ENCODE assay signal across 10 mouse cellular contexts in the genomic region with DNA sequence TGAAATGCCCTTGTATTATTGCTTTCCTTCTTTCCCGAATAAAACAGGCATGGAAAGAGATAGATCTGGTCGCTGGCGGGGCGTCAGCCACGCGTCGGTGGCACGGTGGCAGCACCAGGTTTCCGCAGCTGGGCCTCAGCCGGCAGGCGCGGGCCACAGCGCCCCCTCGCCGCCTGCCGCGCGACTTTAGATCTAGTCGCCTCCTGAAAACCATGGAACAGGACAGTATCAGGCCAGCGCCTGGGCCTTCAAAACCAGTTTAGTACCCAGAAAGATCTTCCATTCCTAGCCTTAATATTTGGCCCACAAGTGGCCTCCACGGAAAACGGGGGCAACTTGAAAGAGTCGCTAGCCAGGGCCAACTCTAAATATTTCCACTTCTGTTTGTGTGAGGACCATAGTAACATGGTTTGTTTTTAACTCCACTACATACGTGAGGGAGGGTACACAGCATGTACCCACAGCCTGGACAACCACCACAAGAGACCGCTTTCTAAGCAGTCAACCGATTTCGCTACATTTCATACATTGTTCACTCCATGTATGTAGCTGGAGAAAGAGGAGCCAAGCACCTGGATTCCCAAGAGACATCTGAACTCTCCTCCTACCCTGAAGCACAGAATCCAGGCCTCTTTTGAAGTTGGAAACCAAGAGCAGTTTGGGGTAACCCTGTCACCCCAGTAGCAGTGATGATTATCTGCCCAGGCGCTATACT. TPM values are rescaled to one million over a fixed set of nuclear protein-coding genes. Genes with fewer than 3 reads are reported as not detected.
DNase-seq lines count a peak whose midpoint lies in the region; ATAC-seq lines count a peak whose summit lies in the region.
"Had no signal": no experiment of that assay in that cellular context is flagged by ENCODE, and none has a peak within 500 bp of the region (broad histone marks: within the 10 kb centered on the region; RNA-seq: fewer than 3 reads in every experiment).

No protein-coding gene starts in this region.

- H3K4me1 ChIP-seq in forebrain, embryonic 11.5 days (replicated peaks; ENCODE audit: control insufficient read depth, insufficient read depth, low read length): peaks cover 18% of the 10 kb centered on the region; the same call in 1 of the 2 replicates
- peaks cover 21% of the 10 kb centered on the region for H3K4me1 ChIP-seq in forebrain, embryonic 15.5 days
- peaks cover 5% of the 10 kb centered on the region; the same call in 1 of the 2 replicates for H3K4me1 ChIP-seq in embryonic facial prominence, embryonic 12.5 days
- peaks cover 41% of the 10 kb centered on the region for H3K4me1 ChIP-seq in midbrain, embryonic 12.5 days

- H3K27ac ChIP-seq in forebrain, embryonic 11.5 days (ENCODE audit: low read depth, low read length): no peak overlapping the region
- no peak overlapping the region for H3K27ac ChIP-seq in forebrain, embryonic 15.5 days (replicated peaks)
- no peak overlapping the region for H3K27ac ChIP-seq in embryonic facial prominence, embryonic 12.5 days
- no peak overlapping the region for H3K27ac ChIP-seq in midbrain, embryonic 12.5 days (replicated peaks)

- WGBS in forebrain, embryonic 11.5 days: 2% methylated on average over 28 of the region's 28 CpGs
- 3% methylated on average over 28 of the region's 28 CpGs for WGBS in forebrain, embryonic 15.5 days
- WGBS in embryonic facial prominence, embryonic 12.5 days: 6% methylated on average over 28 of the region's 28 CpGs
- 5% methylated on average over 28 of the region's 28 CpGs for WGBS in midbrain, embryonic 12.5 days

- H3K4me3 ChIP-seq in forebrain, embryonic 11.5 days (ENCODE audit: low read depth, low read length): no peak overlapping the region
- no peak overlapping the region for H3K4me3 ChIP-seq in forebrain, embryonic 15.5 days
- no peak overlapping the region for H3K4me3 ChIP-seq in embryonic facial prominence, embryonic 12.5 days
- H3K4me3 ChIP-seq in midbrain, embryonic 12.5 days: peak overlapping the region; percentile 18; the same call in 1 of the 2 replicates

- H3K9me3 ChIP-seq in forebrain, embryonic 11.5 days (ENCODE audit: control insufficient read depth, low read length): no peaks in the 10 kb centered on the region
- no peaks in the 10 kb centered on the region for H3K9me3 ChIP-seq in forebrain, embryonic 15.5 days
- H3K9me3 ChIP-seq in embryonic facial prominence, embryonic 12.5 days: no peaks in the 10 kb centered on the region
- H3K9me3 ChIP-seq in midbrain, embryonic 12.5 days: no peaks in the 10 kb centered on the region

- no peak for ATAC-seq in forebrain, embryonic 11.5 days (replicated peaks; ENCODE audit: low FRiP score)
- no peak for ATAC-seq in forebrain, embryonic 15.5 days (replicated peaks)
- no peak for ATAC-seq in embryonic facial prominence, embryonic 12.5 days (ENCODE audit: insufficient number of reproducible peaks, insufficient read depth, low FRiP score, low TSS enrichment)
- no peak for ATAC-seq in midbrain, embryonic 12.5 days (ENCODE audit: low FRiP score, low read depth)

- H3K36me3 ChIP-seq in forebrain, embryonic 11.5 days (ENCODE audit: control insufficient read depth, insufficient read depth, low read length): no peaks in the 10 kb centered on the region
- no peaks in the 10 kb centered on the region for H3K36me3 ChIP-seq in forebrain, embryonic 15.5 days
- H3K36me3 ChIP-seq in embryonic facial prominence, embryonic 12.5 days: no peaks in the 10 kb centered on the region
- H3K36me3 ChIP-seq in midbrain, embryonic 12.5 days: no peaks in the 10 kb centered on the region

- peak; percentile 76 for DNase-seq in forebrain, embryonic 11.5 days (ENCODE audit: low spot score)
- peak; percentile 54 for DNase-seq in kidney, postnatal 10 days
- no peak for DNase-seq in c-Kit-positive CD71-positive TER-119-positive erythroid progenitor cells, embryonic 14.5 days (ENCODE audit: low spot score)
- DNase-seq in right cerebral cortex, postnatal 36 days (ENCODE audit: low spot score in 2 of 2): no peak
- no peak for DNase-seq in ovary, postnatal 14 days (ENCODE audit: low spot score)

- no peak overlapping the region for H3K4me2 ChIP-seq in forebrain, embryonic 11.5 days (ENCODE audit: low read depth, low read length, severe bottlenecking)
- H3K4me2 ChIP-seq in forebrain, embryonic 15.5 days (replicated peaks): no peak overlapping the region
- 0 out of 2 replicates have a peak overlapping the region, but pooled peaks have one; percentile 9 for H3K4me2 ChIP-seq in embryonic facial prominence, embryonic 12.5 days (replicated peaks)
- H3K4me2 ChIP-seq in midbrain, embryonic 12.5 days (replicated peaks): peak overlapping the region; percentile 66

- H3K27me3 ChIP-seq in forebrain, embryonic 11.5 days (ENCODE audit: control insufficient read depth, insufficient read depth, low read length): peaks cover 90% of the 10 kb centered on the region
- peaks cover 93% of the 10 kb centered on the region for H3K27me3 ChIP-seq in forebrain, embryonic 15.5 days
- peaks cover 75% of the 10 kb centered on the region for H3K27me3 ChIP-seq in embryonic facial prominence, embryonic 12.5 days
- H3K27me3 ChIP-seq in midbrain, embryonic 12.5 days: peaks cover 79% of the 10 kb centered on the region
- H3K27me3 ChIP-seq: CH12.LX had no signal

- H3K9ac ChIP-seq in forebrain, embryonic 11.5 days (ENCODE audit: low read length): no peak overlapping the region
- no peak overlapping the region for H3K9ac ChIP-seq in forebrain, embryonic 15.5 days (replicated peaks)
- H3K9ac ChIP-seq in embryonic facial prominence, embryonic 12.5 days: no peak overlapping the region
- H3K9ac ChIP-seq in midbrain, embryonic 12.5 days (replicated peaks): no peak overlapping the region

RNA-seq across cellular contexts. Expression of a gene that starts 3.2 kb away (rescaled TPM):
- 3.4 and 3.7 TPM in 2 replicates for polyA plus RNA-seq in forebrain, embryonic 11.5 days (2014; fragmentation: Nextera tagmentation; extraction: Ambion mirVana)
- 0.90 and 1.4 TPM in 2 replicates for polyA plus RNA-seq in forebrain, embryonic 15.5 days (2015; fragmentation: Nextera tagmentation; extraction: Ambion mirVana)
- 10.0 and 14.1 TPM in 2 replicates for polyA plus RNA-seq in embryonic facial prominence, embryonic 12.5 days (2016; fragmentation: Nextera tagmentation; extraction: Ambion mirVana)
- 44.9 and 51.5 TPM in 2 replicates for polyA plus RNA-seq in midbrain, embryonic 12.5 days (2016; fragmentation: Nextera tagmentation; extraction: Ambion mirVana)
- polyA plus RNA-seq: spleen, adult 2 months had no signal

Comparison
In these comparisons a context has a peak if more than half of its experiments do, and no peak if none do; other contexts are left out.
1. DNase-seq: peak in forebrain, embryonic 11.5 days (single experiment) and kidney, postnatal 10 days (single experiment); none in c-Kit-positive CD71-positive TER-119-positive erythroid progenitor cells, embryonic 14.5 days (single experiment), right cerebral cortex, postnatal 36 days (0 of 2) and ovary, postnatal 14 days (single experiment).
2. H3K4me2 ChIP-seq: peak in embryonic facial prominence, embryonic 12.5 days (single experiment) and midbrain, embryonic 12.5 days (single experiment); none in forebrain, embryonic 11.5 days (single experiment) and forebrain, embryonic 15.5 days (single experiment).